Mouse (Mus musculus) urinary bladder, postnatal 0 days (tissue): Measurements from ENCODE around the gene Sct. TPM values are rescaled to one million over a fixed set of nuclear protein-coding genes. Genes with fewer than 3 reads are reported as not detected.

Source experiments
- polyA plus RNA-seq: library from polyadenylated mRNA; unstranded; fragments of >200 nt; fragmentation: Nextera tagmentation; extraction: Ambion mirVana; gene quantifications from 2 replicates; pipeline ENCODE4 v1.2.1, GENCODE M21; 2015

Gene Sct
- polyA plus RNA-seq, result 3.3 and 5.1 TPM in 2 replicates

DNA sequence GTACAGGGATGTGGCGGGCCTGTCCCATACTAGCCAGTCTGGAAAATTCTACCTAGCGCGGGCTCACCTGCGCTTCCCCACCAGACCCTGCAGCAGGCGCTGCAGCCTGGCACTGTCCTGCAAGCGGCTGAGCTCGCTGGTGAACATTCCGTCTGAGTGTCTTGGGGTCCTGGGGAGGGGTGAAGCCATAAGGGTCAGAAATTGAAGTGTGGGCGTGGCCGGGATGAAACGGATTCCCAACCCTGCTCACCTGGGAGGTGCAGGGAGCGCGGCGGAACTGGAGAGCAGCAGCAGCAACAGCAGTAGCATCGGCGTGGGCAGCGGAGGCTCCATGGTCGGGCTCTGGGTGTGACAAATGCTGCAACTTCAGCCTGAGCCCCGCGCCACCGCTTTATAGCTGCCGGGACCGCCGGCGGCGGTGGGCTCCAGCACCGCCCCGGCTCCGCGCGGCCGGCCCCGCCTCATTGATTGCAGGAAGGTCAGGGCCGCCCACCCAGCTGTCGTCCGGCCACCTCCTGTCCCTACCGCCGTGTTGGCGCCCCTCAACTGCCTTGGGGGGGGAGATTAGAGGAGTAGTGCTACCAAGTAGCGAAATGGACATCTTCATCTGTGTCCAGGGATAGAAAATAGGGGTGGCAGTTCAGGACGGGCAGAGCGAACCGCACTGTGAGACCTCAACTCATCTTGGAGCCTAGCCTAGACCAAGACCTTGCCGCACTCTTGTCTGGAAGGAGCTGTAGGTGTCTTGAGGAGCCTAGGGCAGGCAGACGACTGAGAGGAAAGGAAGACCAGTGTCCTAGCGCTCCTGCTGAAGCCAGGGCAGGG lies at the start of gene Sct:
Sct (minus strand) TSS at position 368 of the 825 bp plus-strand sequence.

DNA sequence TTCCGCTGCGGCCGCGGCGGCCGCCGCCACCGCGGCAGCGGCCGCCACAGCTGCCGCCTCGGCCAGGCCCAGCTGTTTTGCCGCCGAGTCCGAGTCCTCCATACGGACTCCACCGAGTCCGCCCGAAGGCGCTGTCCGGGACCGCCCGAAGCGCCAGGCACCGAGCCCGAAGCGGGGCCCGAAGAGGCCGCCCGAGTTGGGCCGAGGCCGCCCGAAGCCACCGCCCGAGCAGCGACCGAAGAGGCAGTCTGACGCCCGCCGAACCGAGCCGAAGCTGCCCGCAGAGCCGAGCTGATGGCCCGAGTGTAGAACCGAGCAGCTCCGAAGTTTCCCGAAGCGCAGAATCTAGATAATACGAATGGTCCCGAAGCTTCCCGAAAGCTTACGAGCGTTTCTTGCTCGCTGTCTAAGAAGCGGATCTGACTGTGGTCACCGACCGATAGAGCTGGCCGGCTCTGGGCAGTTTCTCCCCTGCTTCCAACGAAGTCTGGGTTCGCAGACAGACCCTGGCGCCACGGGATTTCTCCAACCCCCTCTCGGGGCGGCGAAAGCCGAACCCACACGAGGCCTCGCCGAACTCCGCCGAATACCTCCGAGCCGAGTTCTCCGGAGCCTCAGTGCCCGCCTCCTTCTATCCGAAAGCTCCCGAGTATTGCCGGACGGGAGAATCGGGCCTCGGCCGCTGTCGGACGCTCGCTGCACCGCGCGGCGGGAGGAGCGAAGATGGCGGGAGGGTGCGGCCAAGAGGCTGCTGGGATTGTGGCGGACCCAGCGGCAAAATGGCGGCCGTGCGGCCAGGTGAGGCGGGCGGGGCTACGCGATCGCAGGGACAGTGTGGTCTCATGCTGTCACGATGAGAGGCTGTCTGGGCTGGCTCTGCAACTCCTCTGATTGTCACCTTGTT lies 48.8 kb upstream of the Sct start, which contains the start of the genes Deaf1 and Tmem80:
Deaf1 (minus strand) TSS at position 222 of the 904 bp plus-strand sequence.
Tmem80 (plus strand) TSS at position 271 of the 904 bp plus-strand sequence.

DNA sequence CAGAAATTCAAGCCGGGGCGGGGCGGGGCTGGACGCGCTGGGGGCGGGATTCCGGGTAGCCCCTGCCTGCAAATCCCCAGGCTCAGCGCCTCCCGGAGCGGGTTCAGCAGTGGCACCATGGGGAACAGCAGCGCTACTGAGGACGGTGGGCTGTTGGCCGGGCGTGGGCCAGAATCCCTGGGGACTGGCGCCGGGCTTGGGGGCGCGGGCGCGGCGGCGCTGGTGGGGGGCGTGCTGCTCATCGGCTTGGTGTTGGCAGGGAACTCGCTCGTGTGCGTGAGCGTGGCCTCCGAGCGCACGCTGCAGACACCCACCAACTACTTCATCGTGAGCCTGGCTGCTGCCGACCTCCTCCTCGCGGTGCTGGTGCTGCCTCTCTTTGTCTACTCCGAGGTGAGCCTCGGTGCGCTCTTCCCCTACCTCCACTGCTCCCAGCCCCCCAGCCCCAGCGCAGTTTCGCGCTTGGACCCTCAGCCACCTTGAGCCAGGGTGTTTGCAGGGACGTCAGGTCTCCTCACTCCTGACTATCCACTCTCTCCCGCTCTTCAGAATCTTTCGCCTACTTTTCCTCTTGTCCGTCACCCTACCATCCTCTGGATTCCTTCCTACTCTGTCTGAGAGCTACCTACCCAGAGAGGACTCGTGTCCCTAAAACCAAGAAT lies 13.1 kb upstream of the Sct start, which contains the start of gene Drd4:
Drd4 (plus strand) TSS at position 86 of the 662 bp plus-strand sequence.

DNA sequence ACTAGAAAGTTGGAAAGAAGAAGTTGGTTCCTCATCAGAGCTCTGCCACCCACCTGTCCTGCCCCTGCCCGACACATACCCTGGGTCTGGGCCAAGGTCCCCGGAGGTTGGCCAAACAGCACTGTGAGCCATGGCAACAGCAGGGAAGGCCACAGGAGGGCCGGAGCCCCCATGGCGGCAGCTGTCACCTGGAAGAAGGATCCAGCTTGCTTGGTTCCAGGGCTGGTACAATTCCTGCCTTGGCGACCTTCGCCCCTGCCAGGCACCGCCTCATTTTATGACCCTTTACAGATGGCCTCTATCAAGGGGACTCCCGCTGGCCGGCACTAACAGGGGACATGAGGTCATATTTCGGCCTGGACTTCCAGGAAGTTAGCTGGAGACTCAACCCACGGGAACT lies 2.4 kb downstream of the Sct start, which contains the start of gene Cdhr5:
Cdhr5 (minus strand) TSS at position 241 of the 400 bp plus-strand sequence.

DNA sequence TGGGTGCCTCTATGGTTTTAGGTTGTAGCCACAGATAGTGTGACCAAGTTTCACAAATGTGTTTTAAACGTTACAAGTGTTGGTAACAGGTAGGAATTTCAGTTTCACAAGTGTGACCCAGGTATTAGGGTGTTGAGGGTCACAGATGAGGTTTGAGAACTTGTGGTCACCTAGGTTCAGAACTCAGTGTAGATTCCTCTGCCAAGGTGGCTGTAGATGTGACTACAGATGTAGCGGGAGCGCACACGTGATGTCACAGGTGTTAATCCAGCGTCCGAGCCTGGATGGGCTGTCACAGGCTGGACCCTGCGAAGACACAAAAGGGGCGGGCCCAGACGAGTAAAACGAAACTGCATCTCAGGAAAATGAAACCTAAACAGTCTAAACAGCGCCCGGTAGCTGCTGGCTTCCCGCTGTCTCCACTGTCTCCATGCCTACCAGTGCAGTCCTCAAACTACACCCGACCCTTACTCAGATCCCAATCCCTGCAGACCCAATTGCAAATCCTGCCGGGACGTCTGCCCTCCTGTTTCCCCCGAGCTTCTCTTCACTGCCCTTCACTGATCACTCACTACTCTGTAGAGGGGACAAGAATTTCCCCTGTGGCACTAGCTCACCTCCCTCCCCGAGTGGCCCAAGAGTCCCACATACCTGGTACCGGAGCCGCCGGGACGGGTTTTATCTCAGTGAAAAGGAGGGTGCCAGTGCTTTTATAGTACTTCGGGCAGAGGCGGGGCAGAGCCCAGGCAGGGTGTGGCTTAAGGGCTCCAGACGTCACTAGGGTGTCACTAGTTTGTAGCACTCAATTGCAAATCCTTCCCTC lies 13.0 kb downstream of the Sct start, which contains the start of gene Irf7:
Irf7 (minus strand) TSS at position 743 of the 823 bp plus-strand sequence.

Other genes starting within 250 kb of the Sct start
- gene B4galnt4, start 218.0 kb downstream of the Sct start, polyA plus RNA-seq, result 0.25 and 0.40 TPM in 2 replicates
- 29.1 and 32.9 TPM in 2 replicates for gene Pkp3, start 200.9 kb downstream of the Sct start, polyA plus RNA-seq
- 4.8 and 5.7 TPM in 2 replicates for gene Sigirr, start 178.6 kb downstream of the Sct start, polyA plus RNA-seq
- gene Ano9, start 161.3 kb downstream of the Sct start, polyA plus RNA-seq, result 3.7 and 5.5 TPM in 2 replicates
- gene Ptdss2, start 156.8 kb downstream of the Sct start, polyA plus RNA-seq, result 30.7 and 33.0 TPM in 2 replicates
- 194 and 223 TPM in 2 replicates for gene Rnh1, start 106.3 kb downstream of the Sct start, polyA plus RNA-seq
- gene Hras, start 85.1 kb downstream of the Sct start, polyA plus RNA-seq, result 116 and 122 TPM in 2 replicates
- 2.4 and 3.4 TPM in 2 replicates for gene Lrrc56, start 85.0 kb downstream of the Sct start, polyA plus RNA-seq
- 1.4 and 1.7 TPM in 2 replicates for gene Lmntd2, start 65.1 kb downstream of the Sct start, polyA plus RNA-seq
- gene Rassf7, start 63.3 kb downstream of the Sct start, polyA plus RNA-seq, result 72.5 and 76.7 TPM in 2 replicates
- 27.5 and 28.3 TPM in 2 replicates for gene Phrf1, start 50.3 kb downstream of the Sct start, polyA plus RNA-seq
- 11.5 and 15.7 TPM in 2 replicates for gene Irf7, start 12.7 kb downstream of the Sct start, polyA plus RNA-seq
- gene Cdhr5, start 2.3 kb downstream of the Sct start, polyA plus RNA-seq, result 0.06 TPM in 1 of 2 replicates, not detected in the other
- gene Drd4, start 12.9 kb upstream of the Sct start, polyA plus RNA-seq, result 0.31 and 0.36 TPM in 2 replicates
- 30.4 and 32.7 TPM in 2 replicates for gene Deaf1, start 48.6 kb upstream of the Sct start, polyA plus RNA-seq
- 22.8 and 26.0 TPM in 2 replicates for gene Tmem80, start 48.6 kb upstream of the Sct start, polyA plus RNA-seq
- 31.7 and 35.1 TPM in 2 replicates for gene Eps8l2, start 59.7 kb upstream of the Sct start, polyA plus RNA-seq
- gene Taldo1, start 113.1 kb upstream of the Sct start, polyA plus RNA-seq, result 316 and 327 TPM in 2 replicates
- 29.3 and 32.7 TPM in 2 replicates for gene Gatd1, start 135.0 kb upstream of the Sct start, polyA plus RNA-seq
- gene Cend1, start 150.4 kb upstream of the Sct start, polyA plus RNA-seq, result 1.6 and 2.1 TPM in 2 replicates
- gene Slc25a22, start 158.8 kb upstream of the Sct start, polyA plus RNA-seq, result 12.2 and 14.8 TPM in 2 replicates
- gene Pidd1, start 164.9 kb upstream of the Sct start, polyA plus RNA-seq, result 2.6 and 3.3 TPM in 2 replicates
- 916 and 931 TPM in 2 replicates for gene Rplp2, start 168.2 kb upstream of the Sct start, polyA plus RNA-seq
- gene Pnpla2, start 176.1 kb upstream of the Sct start, polyA plus RNA-seq, result 57.6 and 61.7 TPM in 2 replicates
- gene Cracr2b, start 182.0 kb upstream of the Sct start, polyA plus RNA-seq, result 9.8 and 10.0 TPM in 2 replicates
- 36.5 and 40.4 TPM in 2 replicates for gene Cd151, start 188.3 kb upstream of the Sct start, polyA plus RNA-seq
- 49.9 and 56.6 TPM in 2 replicates for gene Polr2l, start 196.0 kb upstream of the Sct start, polyA plus RNA-seq
- 120 and 142 TPM in 2 replicates for gene Tspan4, start 196.1 kb upstream of the Sct start, polyA plus RNA-seq